In the genomic region with DNA sequence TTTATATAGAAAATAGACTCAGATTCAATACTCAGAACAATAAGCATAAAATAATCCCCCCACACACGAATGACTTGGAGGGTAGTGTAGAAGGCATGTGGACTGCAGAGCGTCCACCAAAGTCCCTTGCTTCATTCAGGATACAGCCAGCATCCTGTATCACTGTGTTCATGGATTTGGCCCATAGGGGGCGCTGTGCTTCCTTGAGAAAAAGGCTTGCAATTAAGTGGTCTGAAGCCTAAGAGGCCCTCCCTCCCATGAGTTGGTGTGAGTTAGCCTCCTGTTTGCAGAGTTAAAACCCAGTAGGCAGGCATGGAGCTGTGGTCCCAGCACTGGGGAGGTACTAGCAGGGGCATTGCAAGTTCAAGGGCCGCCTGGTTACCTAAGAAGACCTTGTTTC, we compare ENCODE assay signal across 8 mouse cellular contexts. TPM values are rescaled to one million over a fixed set of nuclear protein-coding genes. Genes with fewer than 3 reads are reported as not detected.
DNase-seq lines count a peak whose midpoint lies in the region; ATAC-seq and TF ChIP-seq lines count a peak whose summit lies in the region.

No protein-coding gene starts in this region.

- WGBS in heart, embryonic 12.5 days = 31% methylated on average over 4 of the region's 4 CpGs

- H3K9me3 ChIP-seq in heart, embryonic 12.5 days (replicated peaks) = no peaks in the 10 kb centered on the region

- peaks cover 45% of the 10 kb centered on the region for H3K4me1 ChIP-seq in heart, embryonic 12.5 days (replicated peaks)
- H3K4me1 ChIP-seq in testis, adult 2 months (ENCODE audit: control insufficient read depth, insufficient read depth, low read length) = peaks cover under 1% of the 10 kb centered on the region; the same call in 1 of the 2 replicates

- H3K27me3 ChIP-seq in heart, embryonic 12.5 days (replicated peaks) = no peaks in the 10 kb centered on the region
- no peaks in the 10 kb centered on the region for H3K27me3 ChIP-seq in testis, adult 2 months (ENCODE audit: control insufficient read depth, insufficient read depth, low read length)

- TF ChIP-seq POLR2A in testis, adult 2 months (IDR thresholded peaks at IDR 0.05; ENCODE audit: control insufficient read depth, low read depth, low read length) = no peak

- H3K27ac ChIP-seq in heart, embryonic 12.5 days (ENCODE audit: poor library complexity, severe bottlenecking) = no peak overlapping the region
- no peak overlapping the region; the same call in 1 of the 2 replicates for H3K27ac ChIP-seq in testis, adult 2 months (ENCODE audit: control insufficient read depth, insufficient read depth, low read depth, low read length)

- no peak overlapping the region for H3K9ac ChIP-seq in heart, embryonic 12.5 days

- peaks cover 20% of the 10 kb centered on the region for H3K36me3 ChIP-seq in heart, embryonic 12.5 days
- no peaks in the 10 kb centered on the region for H3K36me3 ChIP-seq in testis, adult 2 months (ENCODE audit: control insufficient read depth, insufficient read depth, low read length)

- TF ChIP-seq CTCF in testis, adult 2 months (IDR thresholded peaks at IDR 0.05; ENCODE audit: control insufficient read depth, insufficient read depth, insufficient replicate concordance, low read depth, low read length) = peak; percentile 74

- no peak for ATAC-seq in heart, embryonic 12.5 days (ENCODE audit: insufficient number of reproducible peaks, low FRiP score)

- DNase-seq in heart, adult 18-20 months = peak; percentile 85 to 95
- peak; percentile 46 for DNase-seq in c-Kit-positive CD71-positive TER-119-positive erythroid progenitor cells, embryonic 14.5 days (ENCODE audit: low spot score)
- peak; percentile 75 to 96 for DNase-seq in frontal cortex, adult 2 months (ENCODE audit: extremely low spot score in 1 of 2, low spot score in 1 of 2)
- peak; percentile 86 for DNase-seq in hindlimb bud, embryonic 11.5 days (ENCODE audit: extremely low spot score, low read depth, low spot score)
- peak; percentile 85 to 89 for DNase-seq in left cerebral cortex, postnatal 10 days (ENCODE audit: extremely low spot score in 1 of 2, low spot score in 2 of 2)
- DNase-seq in naive thymus-derived CD4-positive, alpha-beta T cell, adult 2 months (ENCODE audit: low read depth) = peak; percentile 73

- H3K4me3 ChIP-seq in heart, embryonic 12.5 days = no peak overlapping the region
- no peak overlapping the region for H3K4me3 ChIP-seq in testis, adult 2 months (ENCODE audit: control insufficient read depth, low read depth, low read length)

- intact Hi-C loops in left cerebral cortex, postnatal 10 days (cut with DNase I) = loop anchor here (2.0 to 5.0 kb wide), 3 partner anchors 44 to 456 kb away; no protein-coding TSS in a partner anchor

- H3K4me2 ChIP-seq in heart, embryonic 12.5 days = no peak overlapping the region

RNA-seq across cellular contexts. Expression of gene Sulf2, which starts 47.1 kb away (rescaled TPM):
- total RNA-seq in heart, adult 18-20 months (2021) = 10 to 100 TPM; 39.7 to 40.6 TPM
- 136 and 137 TPM in 2 replicates for polyA plus RNA-seq in heart, embryonic 12.5 days (2016; fragmentation: Nextera tagmentation; extraction: Ambion mirVana)
- 52.1 and 61.0 TPM in 2 replicates for polyA plus RNA-seq in frontal cortex, adult 2 months (2012; rRNA removed)
- 100 to 1,000 TPM; 148 to 169 TPM for total RNA-seq in left cerebral cortex, postnatal 10 days (2021)
- polyA plus RNA-seq in testis, adult 2 months (2012; rRNA removed) = 14.2 and 15.6 TPM in 2 replicates
